Mouse (Mus musculus) forebrain, embryonic 11.5 days (tissue): ENCODE results near the gene Tesk2. TPM values are rescaled to one million over a fixed set of nuclear protein-coding genes. Genes with fewer than 3 reads are reported as not detected.
A peak's percentile ranks its signal among the peaks of the same experiment; 100 is the strongest.

ENCODE experiments used
- ATAC-seq: fragments of 200-750 bp; cut with Nextera tagmentation; replicated peaks from 2 replicates; pipeline ENCODE4 v1.8.0; 2017; ENCODE audit warnings: moderate TSS enrichment; ENCODE audit not compliant: low FRiP score
- DNase-seq: peaks from one replicate; pipeline ENCODE4 v3.0.0-alpha.2; 2017; ENCODE audit warnings: low spot score
- H3K27ac ChIP-seq: fragments of 300-500 bp; sonication (generic); 2 replicates; pipeline ENCODE4 v1.5.1; 2014; ENCODE audit warnings: low read depth, low read length
- H3K27me3 ChIP-seq: fragments of 300-500 bp; sonication (generic); 2 replicates; pipeline ENCODE4 v1.6.1; 2014; ENCODE audit warnings: mild to moderate bottlenecking, low read length, mixed read lengths; ENCODE audit not compliant: control insufficient read depth, insufficient read depth
- H3K36me3 ChIP-seq: fragments of 300-500 bp; sonication (generic); 2 replicates; pipeline ENCODE4 v1.6.1; 2014; ENCODE audit warnings: mild to moderate bottlenecking, low read length, moderate library complexity, mixed read lengths; ENCODE audit not compliant: control insufficient read depth, insufficient read depth
- H3K4me1 ChIP-seq: fragments of 300-500 bp; sonication (generic); replicated peaks from 2 replicates; pipeline ENCODE4 v1.6.1; 2014; ENCODE audit warnings: low read length, mixed read lengths; ENCODE audit not compliant: control insufficient read depth, insufficient read depth
- H3K4me2 ChIP-seq: fragments of 300-500 bp; sonication (generic); 2 replicates; pipeline ENCODE4 v1.6.1; 2014; ENCODE audit warnings: low read depth, mild to moderate bottlenecking, low read length, moderate library complexity, mixed read lengths; ENCODE audit not compliant: severe bottlenecking
- H3K4me3 ChIP-seq: fragments of 300-500 bp; sonication (generic); 2 replicates; pipeline ENCODE4 v1.5.1; 2014; ENCODE audit warnings: low read depth, low read length
- H3K9ac ChIP-seq: fragments of 300-500 bp; sonication (generic); 2 replicates; pipeline ENCODE4 v1.6.1; 2014; ENCODE audit warnings: low read length
- H3K9me3 ChIP-seq: fragments of 300-500 bp; sonication (generic); 2 replicates; pipeline ENCODE4 v1.6.1; 2016; ENCODE audit warnings: low read length, mixed read lengths; ENCODE audit not compliant: control insufficient read depth
- WGBS: fragments of 180-500 bp; shearing (Covaris S2); extraction: QIAGEN DNeasy Blood & Tissue Kit; methylation state at CpG from one replicate; pipeline ENCODE4 v1.1.7; 2014; 5-methylcytosine and 5-hydroxymethylcytosine counted together
- polyA plus RNA-seq: library from polyadenylated mRNA; unstranded; fragments of >200 nt; fragmentation: Nextera tagmentation; extraction: Ambion mirVana; gene quantifications from 2 replicates; pipeline ENCODE4 v1.2.1, GENCODE M21; 2014

Gene Tesk2
- polyA plus RNA-seq, 1 experiment from 2014 or later: 8.6 TPM

DNA sequence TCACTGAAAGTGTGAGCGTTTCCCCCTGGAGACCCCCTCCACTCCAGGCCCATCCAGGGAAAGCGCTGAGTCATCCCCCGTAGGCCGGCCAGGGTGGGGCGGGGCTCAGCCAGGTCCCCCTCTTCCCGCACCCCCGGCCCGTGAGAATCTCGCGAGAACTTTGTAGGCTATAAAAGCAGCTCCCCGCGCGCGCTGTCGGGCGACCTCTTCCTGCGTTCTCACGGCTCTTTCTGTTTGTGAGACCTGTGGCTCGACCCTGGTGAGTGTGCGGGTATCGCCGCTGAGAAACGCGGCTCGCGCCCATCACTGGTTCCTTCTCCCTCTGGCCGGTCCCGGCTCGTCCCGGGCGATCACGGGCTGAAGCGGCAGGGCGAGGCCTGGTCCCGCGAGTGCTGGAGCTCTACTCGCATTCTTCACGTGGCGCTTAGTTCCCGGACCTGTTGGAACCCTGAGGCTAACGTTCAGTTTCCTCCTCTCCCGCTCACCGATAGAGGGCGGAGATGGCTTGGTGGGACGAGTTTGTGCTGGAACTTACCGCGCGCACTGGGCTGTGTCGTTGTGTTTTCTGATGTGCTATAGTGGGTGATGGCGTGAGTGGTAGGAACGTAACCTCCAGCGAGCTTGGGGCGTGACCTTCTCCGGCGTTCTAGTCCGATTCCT lies 35.2 kb upstream of the Tesk2 start, which contains the start of gene Prdx1:
Prdx1 (plus strand) TSS at position 143 of the 660 bp plus-strand sequence.
- no peaks in the 10 kb centered on the region for H3K27me3 ChIP-seq
- ATAC-seq: peak; percentile 98
- under 1% methylated on average over 56 of the region's 56 CpGs for WGBS

DNA sequence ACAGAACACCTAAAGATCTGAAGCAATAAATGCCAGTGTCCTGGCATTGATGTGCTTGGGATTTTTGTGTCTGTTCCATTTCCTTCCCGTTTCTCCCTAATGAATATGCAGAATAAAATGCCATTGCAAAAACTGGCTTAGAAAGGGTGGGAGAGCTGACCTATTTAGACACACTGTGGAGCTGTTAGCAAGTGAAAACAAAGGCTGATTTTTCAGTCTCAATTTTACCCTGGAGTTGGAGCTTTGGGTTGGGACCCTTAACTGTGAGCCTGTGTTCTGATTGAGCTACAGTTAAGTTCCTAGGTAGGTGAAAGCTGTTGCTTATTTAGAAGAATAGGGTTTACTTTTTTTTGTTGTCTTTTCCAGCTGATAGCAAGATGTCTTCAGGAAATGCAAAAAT lies 33.7 kb upstream of the Tesk2 start:
- H3K4me1 ChIP-seq: peaks cover 6% of the 10 kb centered on the region
- H3K4me2 ChIP-seq: peak overlapping the region; percentile 65
- H3K9me3 ChIP-seq: no peaks in the 10 kb centered on the region
- H3K4me3 ChIP-seq: peak overlapping the region; percentile 67
- H3K9ac ChIP-seq: peak overlapping the region; percentile 83; the same call in 1 of the 2 replicates
- DNase-seq (no peak), ATAC-seq (no peak)
- H3K27me3 ChIP-seq: no peaks in the 10 kb centered on the region
- H3K36me3 ChIP-seq: no peaks in the 10 kb centered on the region; the same call in 1 of the 2 replicates
- 44% methylated on average over 1 of the region's 1 CpGs for WGBS
- no peak overlapping the region for H3K27ac ChIP-seq

More for the DNA sequence above, 35.2 kb upstream of the Tesk2 start, which contains the start of gene Prdx1:
- Histone ChIP-seq H3K4me2 (peak within 1 kb of the TSS; percentile 65), H3K27ac (peak within 1 kb of the TSS; percentile 92), H3K4me1 (peaks cover 6% of the 10 kb centered on the region), H3K9ac (peak within 1 kb of the TSS; percentile 83), H3K4me3 (peak within 1 kb of the TSS; percentile 67), H3K9me3 (no peaks in the 10 kb centered on the region), H3K36me3 (no peaks in the 10 kb centered on the region; the same call in 1 of the 2 replicates)
- peak; percentile 99 for DNase-seq

DNA sequence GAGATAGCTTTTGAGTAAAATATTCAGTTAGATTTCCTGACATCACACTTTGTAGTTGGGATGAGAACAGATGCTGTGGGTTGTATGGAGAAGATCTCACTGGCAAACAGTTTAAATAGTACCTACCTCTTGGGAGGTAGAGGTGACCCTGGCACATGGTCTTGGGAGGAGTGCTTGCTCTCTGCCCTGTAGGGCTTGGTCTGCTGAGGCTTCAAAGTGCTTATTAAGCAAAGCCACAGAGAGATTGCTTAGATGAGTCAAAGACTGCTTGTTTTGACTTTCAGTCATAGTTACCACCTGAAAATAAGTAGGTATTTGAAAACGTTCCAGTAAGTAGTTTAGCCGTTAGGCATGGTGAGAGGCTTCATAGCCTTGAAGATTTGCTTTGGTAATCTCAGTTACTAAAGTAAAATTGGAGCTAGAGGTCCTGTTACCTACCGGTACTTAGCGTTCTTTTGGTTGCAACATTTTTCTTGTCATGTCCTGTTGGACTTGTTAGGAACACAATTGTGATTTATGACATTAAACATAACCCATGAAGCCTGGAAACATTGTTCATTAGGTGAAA lies 31.4 kb upstream of the Tesk2 start:
- no peak for ATAC-seq
- H3K9me3 ChIP-seq: no peaks in the 10 kb centered on the region
- H3K4me3 ChIP-seq: no peak overlapping the region

DNA sequence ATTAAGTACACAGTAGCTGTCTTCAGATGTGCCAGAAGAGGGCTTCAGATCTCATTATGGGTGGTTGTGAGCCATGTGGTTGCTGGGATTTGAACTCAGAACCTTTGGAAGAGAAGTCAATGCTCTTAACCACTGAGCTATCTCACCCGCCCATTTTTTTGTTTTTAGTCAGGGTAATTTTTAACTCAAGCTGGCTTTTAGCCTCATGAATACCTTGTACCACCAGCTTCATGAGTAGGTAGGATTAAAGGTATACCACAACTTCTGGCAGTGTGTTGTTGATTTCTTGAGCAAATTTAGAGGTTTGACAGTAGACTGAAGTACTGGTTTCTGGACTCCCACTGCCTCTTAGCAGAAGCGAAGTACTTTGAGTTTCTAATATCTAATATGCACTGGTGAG lies 28.6 kb upstream of the Tesk2 start:
- Histone ChIP-seq H3K4me3 (no peak overlapping the region), H3K36me3 (peaks cover 7% of the 10 kb centered on the region; the same call in 1 of the 2 replicates), H3K9ac (no peak overlapping the region), H3K4me1 (peaks cover under 1% of the 10 kb centered on the region; the same call in 1 of the 2 replicates), H3K4me2 (no peak overlapping the region), H3K27me3 (no peaks in the 10 kb centered on the region), H3K27ac (no peak overlapping the region), H3K9me3 (no peaks in the 10 kb centered on the region)
- no peak for ATAC-seq
- DNase-seq: no peak
- 92% methylated on average over 2 of the region's 2 CpGs for WGBS

More for the DNA sequence above, 31.4 kb upstream of the Tesk2 start:
- Histone ChIP-seq H3K9ac (no peak overlapping the region), H3K4me1 (peaks cover 6% of the 10 kb centered on the region), H3K27ac (no peak overlapping the region), H3K36me3 (peaks cover 2% of the 10 kb centered on the region; the same call in 1 of the 2 replicates), H3K27me3 (no peaks in the 10 kb centered on the region), H3K4me2 (no peak overlapping the region)
- no peak for DNase-seq
- WGBS: 93% methylated on average over 4 of the region's 4 CpGs

DNA sequence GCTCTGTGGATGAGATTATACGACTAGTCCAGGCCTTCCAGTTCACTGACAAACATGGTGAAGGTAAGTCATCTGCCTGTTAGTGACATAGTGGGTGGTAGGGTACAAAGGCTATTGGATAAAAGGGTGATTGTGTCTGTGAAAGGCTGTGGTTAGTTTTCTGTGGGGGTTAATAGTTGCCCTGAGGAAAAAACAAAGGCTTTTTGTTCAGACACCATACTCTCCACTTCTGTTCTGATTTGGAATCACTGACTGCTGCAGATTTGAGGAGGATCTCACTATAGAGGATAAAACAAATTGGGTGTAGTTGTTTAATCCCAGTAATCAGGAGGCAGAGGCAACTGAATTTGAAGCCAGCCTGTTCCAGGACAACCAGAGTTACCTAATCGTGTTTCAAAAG lies 27.0 kb upstream of the Tesk2 start:
- no peaks in the 10 kb centered on the region for H3K27me3 ChIP-seq
- DNase-seq: no peak
- no peak overlapping the region for H3K4me2 ChIP-seq
- no peak overlapping the region for H3K4me3 ChIP-seq
- H3K4me1 ChIP-seq: no peaks in the 10 kb centered on the region
- no peak overlapping the region for H3K9ac ChIP-seq
- ATAC-seq: no peak
- WGBS: 78% methylated on average over 2 of the region's 2 CpGs
- H3K27ac ChIP-seq: no peak overlapping the region
- peaks cover 10% of the 10 kb centered on the region; the same call in 1 of the 2 replicates for H3K36me3 ChIP-seq
- H3K9me3 ChIP-seq: no peaks in the 10 kb centered on the region

DNA sequence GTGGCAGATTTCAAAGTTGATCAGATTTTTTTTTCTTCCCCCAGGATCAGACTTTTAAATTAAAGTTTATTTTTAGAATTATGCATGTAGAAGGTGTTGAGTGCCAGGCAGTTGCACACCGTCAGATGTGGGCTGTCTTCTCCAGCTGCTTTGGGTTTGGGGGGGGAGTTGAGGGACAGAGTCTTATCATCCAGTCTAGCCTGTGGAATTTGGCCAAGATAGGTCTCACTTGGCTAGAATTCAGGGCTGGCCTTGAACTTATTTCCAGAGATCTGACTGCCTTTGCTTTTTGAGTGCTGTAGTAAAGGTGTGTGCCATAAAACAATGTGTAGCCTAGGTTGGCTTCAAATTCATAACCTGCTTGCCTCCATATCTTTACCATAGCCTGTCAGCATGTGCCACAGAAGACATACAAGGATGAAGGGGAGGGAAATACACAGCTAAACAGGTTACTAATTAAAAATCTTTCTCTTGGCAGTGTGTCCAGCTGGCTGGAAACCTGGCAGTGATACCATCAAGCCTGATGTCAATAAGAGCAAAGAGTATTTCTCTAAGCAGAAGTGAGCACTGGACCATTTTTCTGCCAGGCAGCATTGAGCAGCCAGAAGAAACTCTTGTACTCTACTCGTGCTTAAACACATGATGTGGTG lies 21.9 kb upstream of the Tesk2 start:
- H3K27me3 ChIP-seq: no peaks in the 10 kb centered on the region
- H3K4me1 ChIP-seq: no peaks in the 10 kb centered on the region
- no peaks in the 10 kb centered on the region for H3K9me3 ChIP-seq
- WGBS: 92% methylated on average over 2 of the region's 2 CpGs
- H3K36me3 ChIP-seq: peaks cover 12% of the 10 kb centered on the region
- no peak overlapping the region for H3K27ac ChIP-seq
- ATAC-seq (no peak), DNase-seq (no peak)
- H3K4me3 ChIP-seq: no peak overlapping the region
- H3K9ac ChIP-seq: no peak overlapping the region
- no peak overlapping the region for H3K4me2 ChIP-seq

DNA sequence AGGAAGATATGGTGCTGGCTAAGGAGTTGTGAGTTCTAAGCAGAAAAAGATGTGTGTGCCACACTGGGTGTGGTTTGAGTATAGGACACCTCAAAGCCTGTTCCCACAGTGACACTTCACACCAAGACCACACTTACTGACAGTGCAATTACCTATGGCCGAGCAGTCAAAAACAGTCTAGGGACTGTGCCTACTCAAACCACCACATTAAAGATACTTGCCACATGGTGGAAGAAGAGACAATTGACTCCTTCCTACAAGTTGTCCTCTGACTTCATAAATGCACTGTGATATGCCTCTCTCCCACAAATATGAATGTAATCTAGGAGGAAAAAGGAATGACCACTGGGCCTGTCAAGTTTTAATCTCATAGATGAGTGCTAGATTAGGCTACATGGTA lies 19.8 kb upstream of the Tesk2 start:
- DNase-seq (no peak), ATAC-seq (no peak)
- Histone ChIP-seq H3K4me1 (no peaks in the 10 kb centered on the region), H3K27me3 (no peaks in the 10 kb centered on the region), H3K4me2 (no peak overlapping the region), H3K36me3 (peaks cover 7% of the 10 kb centered on the region), H3K9ac (no peak overlapping the region), H3K4me3 (no peak overlapping the region), H3K27ac (no peak overlapping the region), H3K9me3 (no peaks in the 10 kb centered on the region)
- 96% methylated on average over 1 of the region's 1 CpGs for WGBS

DNA sequence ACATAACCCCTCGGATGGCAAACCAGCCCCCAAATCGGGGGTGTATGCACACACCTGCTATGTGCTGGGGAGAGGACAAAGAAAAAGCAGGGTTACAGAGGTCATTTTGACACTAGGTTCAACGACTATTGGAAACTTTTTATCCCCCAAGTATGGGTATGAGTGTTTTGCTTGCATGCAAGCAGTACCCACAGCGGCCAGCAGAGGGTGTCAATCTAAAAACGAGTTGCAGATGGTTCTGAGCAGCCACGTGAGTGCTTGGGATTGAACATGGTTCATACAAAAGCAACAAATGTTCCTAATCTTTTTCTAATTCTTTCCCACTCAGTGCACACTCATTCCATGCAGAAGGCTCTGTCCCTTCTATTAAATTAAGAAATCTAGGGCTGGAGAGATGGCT lies 16.9 kb upstream of the Tesk2 start:
- Histone ChIP-seq H3K4me1 (no peaks in the 10 kb centered on the region; the same call in 1 of the 2 replicates), H3K9ac (no peak overlapping the region), H3K4me3 (no peak overlapping the region), H3K36me3 (peaks cover 4% of the 10 kb centered on the region), H3K9me3 (no peaks in the 10 kb centered on the region), H3K27me3 (no peaks in the 10 kb centered on the region), H3K4me2 (no peak overlapping the region), H3K27ac (no peak overlapping the region)
- WGBS: 40% methylated on average over 6 of the region's 6 CpGs
- ATAC-seq: no peak
- DNase-seq: peak; percentile 87
